Mouse (Mus musculus) gastrocnemius, postnatal 10 days (tissue): ENCODE measurements around the gene Spin4. TPM values are rescaled to one million over a fixed set of nuclear protein-coding genes. Genes with fewer than 3 reads are reported as not detected.
A peak's percentile ranks its signal among the peaks of the same experiment; 100 is the strongest.

Experiments
- DNase-seq: peaks from one replicate; pipeline ENCODE4 v3.0.0; 2021; ENCODE audit warnings: mixed read lengths
- long read RNA-seq, 2 experiments: library from polyadenylated mRNA; stranded (forward); transcript quantifications; one replicate each; pipeline ENCODE4 v2.0.0; 2021
- total RNA-seq, 2 experiments: library from RNA; stranded (reverse); gene quantifications; 2 replicates each; pipeline ENCODE4 v1.2.3; 2021

The Spin4 gene
- total RNA-seq, result 1 to 10 TPM; 2.0 to 2.6 TPM
- long read RNA-seq, experiment 1, full-length matches to known transcripts, result 7 of 7 reads
- long read RNA-seq, experiment 1, partial matches to known transcripts, result 0 of 7 reads
- long read RNA-seq, experiment 1, other reads (novel, unspliced or antisense), result 0 of 7 reads
- long read RNA-seq, experiment 2, full-length matches to known transcripts, result 3 of 3 reads
- long read RNA-seq, experiment 2, partial matches to known transcripts, result 0 of 3 reads
- long read RNA-seq, experiment 2, other reads (novel, unspliced or antisense), result 0 of 3 reads

GRCm38 (mm10) chrX:95026361-95026892, at the start of gene Spin4:
Gene Spin4 (minus strand): TSS chrX:95026682.
- DNase-seq, result peak; percentile 56

GRCm38 (mm10) chrX:95027907-95028306, 1.4 kb upstream of the Spin4 start:
- DNase-seq, result no peak

GRCm38 (mm10) chrX:95025779-95026360, 612 bp downstream of the Spin4 start:
- peak; percentile 6 for DNase-seq

DNA sequence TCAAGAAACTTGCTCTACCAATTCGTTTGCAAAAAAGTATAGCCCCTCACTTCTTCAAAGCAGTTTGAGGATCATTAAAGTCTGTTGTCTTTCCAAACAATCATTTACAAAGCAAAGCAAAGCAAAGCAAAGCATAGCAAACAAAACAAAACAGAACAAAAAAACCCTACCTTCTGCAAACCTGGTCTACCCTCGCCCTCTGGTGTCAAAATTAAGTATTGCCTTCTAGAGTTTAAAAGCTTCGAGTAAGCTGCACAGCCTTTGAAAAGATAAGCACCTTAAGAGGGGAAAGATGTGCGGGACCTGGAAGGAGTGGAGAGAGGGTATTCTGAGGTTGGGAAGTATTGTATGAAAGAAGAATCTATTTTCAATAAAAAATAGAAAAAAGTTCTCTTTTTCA, 14.4 kb downstream of the Spin4 start:
- no peak for DNase-seq

- DNase-seq, result no peak
These were observed 27.6 kb downstream of the Spin4 start for GRCm38 (mm10) chrX:94998845-94999244.

- DNase-seq, result no peak
These were observed 32.4 kb downstream of the Spin4 start for GRCm38 (mm10) chrX:94994113-94994512.

DNA sequence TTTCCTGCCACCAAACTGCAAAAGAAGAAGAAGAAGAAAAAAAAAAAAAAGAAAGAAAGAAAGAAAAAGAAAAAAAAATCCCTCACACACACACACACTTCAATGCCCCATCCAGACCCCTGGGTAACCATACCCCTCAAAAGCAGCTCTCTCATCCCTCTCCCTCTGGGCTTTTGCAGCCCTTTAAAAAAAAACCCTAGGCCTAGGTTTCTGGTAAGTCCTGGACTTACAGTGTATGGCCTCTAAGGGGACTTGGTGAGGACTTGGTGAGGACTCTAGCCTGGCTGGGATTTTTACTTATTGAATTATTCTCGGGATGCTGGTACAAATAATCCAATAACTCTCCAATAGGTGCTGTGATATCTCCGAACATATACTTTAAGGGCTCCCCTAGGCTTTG, 35.6 kb downstream of the Spin4 start:
- DNase-seq, result no peak

DNA sequence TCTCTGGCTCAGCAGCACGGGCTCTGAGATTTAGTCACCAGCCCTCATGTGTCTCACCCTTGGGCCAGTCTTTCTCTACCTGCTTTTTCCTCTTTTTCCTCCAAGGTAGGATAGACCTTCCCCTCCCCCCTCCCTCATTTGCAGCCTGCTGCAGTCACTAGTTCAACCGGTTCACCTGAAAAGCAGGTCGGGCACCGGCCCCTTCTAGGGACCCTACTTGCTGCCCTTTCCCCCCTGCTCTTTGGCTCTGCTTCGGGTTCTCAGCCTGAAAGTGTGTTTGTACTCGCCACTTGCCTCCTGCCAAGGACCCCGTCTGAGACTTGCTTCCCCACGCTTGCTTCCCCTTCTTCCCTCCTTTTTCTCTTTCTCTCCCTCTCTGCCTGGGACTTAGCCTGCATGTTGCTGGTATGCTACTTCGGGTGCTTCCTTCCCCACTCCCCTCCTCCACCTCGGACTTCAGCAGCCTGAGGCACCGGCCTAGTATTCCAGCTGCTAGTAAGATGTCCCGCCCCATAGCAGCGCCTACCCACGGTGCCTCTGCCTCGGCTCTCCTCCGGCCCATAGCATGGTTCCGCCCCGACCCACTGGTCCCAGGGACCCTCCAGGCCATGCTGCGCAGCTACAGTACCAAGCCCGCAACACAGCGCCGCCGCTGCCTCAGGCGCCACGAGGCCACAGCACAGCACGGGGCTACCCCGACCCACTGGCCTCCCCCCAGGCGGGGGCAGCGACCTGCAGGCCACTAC, 36.2 kb downstream of the Spin4 start:
- DNase-seq, result peak; percentile 39

Other genes starting within 250 kb of the Spin4 start
- gene Arhgef9, start 170.2 kb upstream of the Spin4 start, total RNA-seq, result 10 to 100 TPM; 11.5 to 12.6 TPM